Mouse (Mus musculus) limb, embryonic 12.5 days (tissue): Measurements from ENCODE around the gene Syndig1. TPM values are rescaled to one million over a fixed set of nuclear protein-coding genes. Genes with fewer than 3 reads are reported as not detected.

Source experiments
- ATAC-seq: fragments of 200-750 bp; cut with Nextera tagmentation; 2 replicates; pipeline ENCODE4 v1.8.0; 2017; ENCODE audit warnings: low read depth, moderate TSS enrichment; ENCODE audit not compliant: insufficient number of reproducible peaks, insufficient read depth, low FRiP score, low TSS enrichment
- H3K27ac ChIP-seq: fragments of 300-500 bp; sonication (generic); 2 replicates; pipeline ENCODE4 v1.5.1; 2016; ENCODE audit warnings: mild to moderate bottlenecking, moderate library complexity
- H3K27me3 ChIP-seq: fragments of 300-500 bp; sonication (generic); 2 replicates; pipeline ENCODE4 v1.6.1; 2016; ENCODE audit warnings: mild to moderate bottlenecking, moderate library complexity
- H3K36me3 ChIP-seq: fragments of 300-500 bp; sonication (generic); 2 replicates; pipeline ENCODE4 v1.6.1; 2016; ENCODE audit warnings: mild to moderate bottlenecking, moderate library complexity
- H3K4me1 ChIP-seq: fragments of 300-500 bp; sonication (generic); replicated peaks from 2 replicates; pipeline ENCODE4 v1.6.1; 2016
- H3K4me2 ChIP-seq: fragments of 300-500 bp; sonication (generic); 2 replicates; pipeline ENCODE4 v1.6.1; 2016; ENCODE audit warnings: mild to moderate bottlenecking, moderate library complexity
- H3K4me3 ChIP-seq: fragments of 300-500 bp; sonication (generic); replicated peaks from 2 replicates; pipeline ENCODE4 v1.5.1; 2016; ENCODE audit warnings: mild to moderate bottlenecking
- H3K9ac ChIP-seq: fragments of 300-500 bp; sonication (generic); replicated peaks from 2 replicates; pipeline ENCODE4 v1.6.1; 2016; ENCODE audit warnings: mild to moderate bottlenecking, moderate library complexity
- H3K9me3 ChIP-seq: fragments of 300-500 bp; sonication (generic); 2 replicates; pipeline ENCODE4 v1.6.1; 2016; ENCODE audit warnings: mild to moderate bottlenecking, moderate library complexity
- WGBS: fragments of 180-500 bp; shearing (Covaris S2); methylation state at CpG from one replicate; pipeline ENCODE4 v1.1.7; 2016; 5-methylcytosine and 5-hydroxymethylcytosine counted together
- polyA plus RNA-seq: library from polyadenylated mRNA; unstranded; fragments of >200 nt; fragmentation: Nextera tagmentation; extraction: Ambion mirVana; gene quantifications from 2 replicates; pipeline ENCODE4 v1.2.1, GENCODE M21; 2016

The Syndig1 gene
- polyA plus RNA-seq, 1 experiment from 2014 or later, result 8.7 TPM

DNA sequence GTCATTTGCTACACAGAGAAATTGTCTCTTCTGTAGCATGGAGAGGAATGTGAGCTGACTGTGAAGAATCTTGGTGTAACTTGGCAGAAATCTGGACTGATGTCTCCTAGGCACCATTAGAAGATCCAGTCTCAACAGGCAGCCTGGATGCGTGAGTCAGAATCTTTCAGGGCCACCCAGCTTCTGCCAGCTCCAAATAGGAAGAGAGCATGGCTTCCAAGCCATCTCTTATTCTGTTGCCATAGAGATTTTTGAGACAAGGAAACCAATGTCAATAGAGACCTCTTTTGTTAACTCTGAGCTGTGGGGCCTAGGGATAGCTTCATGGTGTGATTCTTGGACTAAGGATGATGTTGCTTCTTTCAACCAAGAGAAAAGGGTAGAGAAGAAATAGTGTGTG, 151.4 kb downstream of the Syndig1 start:
- Histone ChIP-seq H3K27ac (no peak overlapping the region), H3K4me1 (no peaks in the 10 kb centered on the region), H3K36me3 (no peaks in the 10 kb centered on the region), H3K4me2 (no peak overlapping the region), H3K27me3 (no peaks in the 10 kb centered on the region), H3K9ac (no peak overlapping the region), H3K4me3 (no peak overlapping the region), H3K9me3 (no peaks in the 10 kb centered on the region)
- no peak for ATAC-seq
- 96% methylated on average over 1 of the region's 1 CpGs for WGBS

- H3K4me3 ChIP-seq, result no peak overlapping the region
- H3K4me1 ChIP-seq, result no peaks in the 10 kb centered on the region
- no peaks in the 10 kb centered on the region for H3K36me3 ChIP-seq
- H3K9ac ChIP-seq, result no peak overlapping the region
- H3K27me3 ChIP-seq, result no peaks in the 10 kb centered on the region
- no peak overlapping the region for H3K27ac ChIP-seq
- no peaks in the 10 kb centered on the region for H3K9me3 ChIP-seq
- ATAC-seq, result no peak
- H3K4me2 ChIP-seq, result no peak overlapping the region
These were observed 153.5 kb downstream of the Syndig1 start for GRCm38 (mm10) chr2:149982466-149982865.

- Histone ChIP-seq H3K4me3 (no peak overlapping the region), H3K36me3 (no peaks in the 10 kb centered on the region), H3K4me2 (no peak overlapping the region), H3K4me1 (no peaks in the 10 kb centered on the region), H3K9ac (no peak overlapping the region), H3K27me3 (no peaks in the 10 kb centered on the region), H3K9me3 (no peaks in the 10 kb centered on the region), H3K27ac (no peak overlapping the region)
- ATAC-seq, result no peak
- 50% methylated on average over 1 of the region's 1 CpGs for WGBS
These were observed 154.1 kb downstream of the Syndig1 start for GRCm38 (mm10) chr2:149983107-149983506.

GRCm38 (mm10) chr2:149987610-149988009, 158.6 kb downstream of the Syndig1 start:
- H3K4me3 ChIP-seq, result no peak overlapping the region
- H3K27me3 ChIP-seq, result no peaks in the 10 kb centered on the region
- no peaks in the 10 kb centered on the region for H3K9me3 ChIP-seq
- no peak overlapping the region for H3K9ac ChIP-seq
- no peak overlapping the region for H3K27ac ChIP-seq
- ATAC-seq, result no peak
- no peaks in the 10 kb centered on the region for H3K36me3 ChIP-seq
- no peaks in the 10 kb centered on the region for H3K4me1 ChIP-seq
- H3K4me2 ChIP-seq, result no peak overlapping the region

GRCm38 (mm10) chr2:149991506-149991905, 162.5 kb downstream of the Syndig1 start:
- Histone ChIP-seq H3K4me2 (no peak overlapping the region), H3K4me3 (no peak overlapping the region), H3K27ac (no peak overlapping the region), H3K9me3 (no peaks in the 10 kb centered on the region), H3K9ac (no peak overlapping the region), H3K27me3 (no peaks in the 10 kb centered on the region), H3K36me3 (no peaks in the 10 kb centered on the region), H3K4me1 (peaks cover 3% of the 10 kb centered on the region)
- no peak for ATAC-seq
- WGBS, result 70% methylated on average over 2 of the region's 2 CpGs

GRCm38 (mm10) chr2:149992921-149993320, 163.9 kb downstream of the Syndig1 start:
- H3K4me1 ChIP-seq, result peaks cover 17% of the 10 kb centered on the region
- H3K27me3 ChIP-seq, result no peaks in the 10 kb centered on the region
- H3K4me3 ChIP-seq, result no peak overlapping the region
- no peak overlapping the region for H3K4me2 ChIP-seq
- no peak for ATAC-seq
- H3K27ac ChIP-seq, result no peak overlapping the region
- H3K36me3 ChIP-seq, result no peaks in the 10 kb centered on the region
- H3K9ac ChIP-seq, result no peak overlapping the region
- 89% methylated on average over 4 of the region's 4 CpGs for WGBS
- H3K9me3 ChIP-seq, result no peaks in the 10 kb centered on the region

GRCm38 (mm10) chr2:149996382-149996964, 167.5 kb downstream of the Syndig1 start:
- Histone ChIP-seq H3K4me3 (no peak overlapping the region), H3K4me1 (peaks cover 27% of the 10 kb centered on the region), H3K27ac (peak overlapping the region; percentile 89; the same call in 1 of the 2 replicates), H3K36me3 (no peaks in the 10 kb centered on the region), H3K9me3 (no peaks in the 10 kb centered on the region), H3K9ac (no peak overlapping the region), H3K27me3 (no peaks in the 10 kb centered on the region), H3K4me2 (no peak overlapping the region)
- no peak for ATAC-seq
- 75% methylated on average over 5 of the region's 5 CpGs for WGBS

DNA sequence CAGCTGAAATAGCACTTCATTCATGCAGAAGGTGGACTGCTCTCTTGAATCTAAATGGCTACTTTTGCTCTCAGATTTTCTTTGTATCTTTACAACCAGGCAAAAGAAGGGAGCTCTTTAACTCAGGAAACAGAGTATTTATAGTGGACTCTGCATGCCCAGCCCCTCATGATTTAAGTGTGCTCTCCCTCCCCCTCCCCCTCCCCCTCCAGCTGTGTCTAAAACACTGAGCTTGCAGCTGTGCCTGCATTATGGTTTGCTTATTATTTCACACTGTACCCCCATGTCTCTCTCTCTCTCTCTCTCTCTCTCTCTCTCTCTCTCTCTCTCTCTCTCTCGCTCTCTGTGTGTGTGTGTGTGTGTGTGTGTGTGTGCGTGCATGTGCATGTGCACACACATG, 168.6 kb downstream of the Syndig1 start:
- no peaks in the 10 kb centered on the region for H3K27me3 ChIP-seq
- H3K4me1 ChIP-seq, result peaks cover 27% of the 10 kb centered on the region
- WGBS, result 75% methylated on average over 1 of the region's 2 CpGs
- peak overlapping the region; percentile 89 for H3K27ac ChIP-seq
- peak; percentile 85 for ATAC-seq
- H3K9ac ChIP-seq, result no peak overlapping the region
- peak overlapping the region; percentile 15; the same call in 1 of the 2 replicates for H3K4me2 ChIP-seq
- no peaks in the 10 kb centered on the region for H3K9me3 ChIP-seq
- H3K36me3 ChIP-seq, result no peaks in the 10 kb centered on the region
- H3K4me3 ChIP-seq, result no peak overlapping the region

DNA sequence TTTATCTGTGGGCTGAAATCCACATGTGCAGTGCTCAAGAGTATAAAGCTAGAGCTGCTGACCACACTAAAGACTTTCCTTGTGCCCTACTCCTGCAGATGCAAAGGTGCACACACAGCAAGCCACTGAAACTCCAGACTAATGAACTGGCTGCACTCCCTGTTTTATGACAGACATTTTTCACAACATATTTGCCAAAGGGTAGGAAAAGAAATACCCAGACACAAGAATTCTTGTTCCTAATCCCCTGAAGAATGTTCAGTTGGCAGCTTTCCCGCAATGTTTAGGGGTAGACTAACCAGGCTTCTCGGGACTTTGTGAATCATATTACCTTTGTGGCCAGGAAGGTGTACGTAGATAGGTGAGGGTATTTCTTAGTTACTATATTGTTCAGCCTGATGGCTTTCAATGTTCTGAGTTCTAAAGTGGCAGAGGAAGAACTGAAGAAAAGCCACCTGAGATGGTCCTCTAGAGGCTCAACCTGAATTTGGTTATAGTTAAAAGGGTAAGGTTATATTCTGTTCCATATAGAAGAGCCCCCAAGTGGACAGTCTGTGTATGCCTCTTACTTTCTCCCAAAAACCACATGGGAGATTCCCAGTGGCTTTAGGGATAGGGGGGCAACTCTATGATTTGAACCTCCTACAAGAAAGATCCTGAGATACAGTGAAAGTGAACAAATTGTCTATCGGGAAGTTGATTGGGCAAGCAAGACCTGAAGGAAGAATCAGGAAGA, 169.5 kb downstream of the Syndig1 start:
- no peak overlapping the region for H3K4me3 ChIP-seq
- H3K9me3 ChIP-seq, result no peaks in the 10 kb centered on the region
- H3K4me2 ChIP-seq, result peak overlapping the region; percentile 15; the same call in 1 of the 2 replicates
- H3K36me3 ChIP-seq, result no peaks in the 10 kb centered on the region
- ATAC-seq, result peak; percentile 69
- H3K27ac ChIP-seq, result peak overlapping the region; percentile 89
- peaks cover 27% of the 10 kb centered on the region for H3K4me1 ChIP-seq
- no peak overlapping the region for H3K9ac ChIP-seq
- H3K27me3 ChIP-seq, result no peaks in the 10 kb centered on the region
- 49% methylated on average over 4 of the region's 4 CpGs for WGBS

DNA sequence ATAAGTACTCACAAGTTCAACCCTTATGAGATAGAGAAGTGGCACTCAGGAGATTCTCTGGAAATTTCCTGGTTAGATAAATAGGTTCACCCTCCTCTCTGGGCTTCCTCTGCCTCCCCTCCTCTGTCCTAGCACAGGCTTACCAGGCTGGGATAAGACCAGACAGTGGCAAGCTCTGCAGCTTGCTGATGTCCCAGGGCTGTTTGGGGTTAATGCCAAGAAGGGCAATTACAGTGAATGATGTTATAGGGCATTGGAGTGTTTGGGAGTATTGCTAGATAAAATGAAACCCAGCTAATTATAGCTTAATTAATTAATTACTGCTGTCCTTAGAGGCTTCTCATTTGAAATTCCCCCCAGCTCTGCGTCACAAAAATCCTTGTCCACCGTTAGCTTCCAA, 171.6 kb downstream of the Syndig1 start:
- Histone ChIP-seq H3K27ac (no peak overlapping the region), H3K4me3 (no peak overlapping the region), H3K27me3 (no peaks in the 10 kb centered on the region), H3K4me1 (peaks cover 27% of the 10 kb centered on the region), H3K9me3 (no peaks in the 10 kb centered on the region), H3K4me2 (no peak overlapping the region), H3K36me3 (no peaks in the 10 kb centered on the region), H3K9ac (no peak overlapping the region)
- 72% methylated on average over 2 of the region's 2 CpGs for WGBS
- no peak for ATAC-seq

GRCm38 (mm10) chr2:150003499-150003898, 174.5 kb downstream of the Syndig1 start:
- Histone ChIP-seq H3K36me3 (no peaks in the 10 kb centered on the region), H3K4me1 (peaks cover 5% of the 10 kb centered on the region; the same call in 1 of the 2 replicates), H3K4me2 (no peak overlapping the region), H3K27ac (no peak overlapping the region), H3K9ac (no peak overlapping the region), H3K27me3 (no peaks in the 10 kb centered on the region), H3K4me3 (no peak overlapping the region), H3K9me3 (no peaks in the 10 kb centered on the region)
- ATAC-seq, result no peak
- 94% methylated on average over 3 of the region's 3 CpGs for WGBS
